Mouse (Mus musculus) left cerebral cortex, adult 11 months (tissue): ENCODE data around the gene Vps35l.

Source experiments
- DNase-seq: peaks from one replicate; pipeline ENCODE4 v3.0.0; 2022; ENCODE audit warnings: low spot score

Gene Vps35l

DNA sequence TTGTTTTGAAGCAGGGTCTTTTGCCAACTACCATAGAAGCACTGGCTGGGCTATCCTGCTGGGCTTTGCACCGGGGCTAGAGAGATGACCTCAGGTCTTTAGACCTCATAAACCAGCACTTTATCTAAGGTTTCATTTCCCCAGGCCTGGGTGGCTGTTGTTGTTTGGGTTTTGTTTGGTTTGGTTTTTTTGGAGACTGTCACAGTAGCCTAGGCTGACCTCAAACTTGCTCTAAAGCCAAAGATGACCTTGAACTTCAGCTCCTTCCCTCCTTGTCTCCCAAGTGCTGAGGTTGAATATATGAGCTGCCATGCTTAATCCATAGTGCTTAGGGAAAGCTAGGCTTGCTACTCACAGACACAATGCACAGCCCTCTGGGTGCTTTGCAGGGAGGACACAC is 79.6 kb downstream of the Vps35l start:
- no peak for DNase-seq

DNA sequence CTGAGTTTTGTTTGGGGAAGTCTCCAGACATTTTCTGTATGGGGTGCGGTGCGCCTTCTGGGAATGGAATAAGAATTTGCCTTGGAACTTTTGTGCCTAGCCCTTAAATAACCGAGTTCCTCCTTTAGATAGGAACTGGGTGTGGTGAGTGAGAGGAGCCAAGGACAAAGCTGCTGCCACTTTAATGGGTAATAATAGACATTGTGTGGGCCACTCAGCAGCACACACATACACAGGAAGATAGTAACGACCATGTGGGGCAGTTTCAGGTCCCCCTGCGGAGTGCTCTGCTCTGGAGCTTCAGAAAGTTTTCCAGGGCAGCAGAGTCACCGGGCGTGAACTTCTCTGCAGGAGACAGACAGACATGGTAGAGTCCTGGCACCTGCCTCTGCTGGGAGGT is 81.3 kb downstream of the Vps35l start:
- DNase-seq: no peak

DNA sequence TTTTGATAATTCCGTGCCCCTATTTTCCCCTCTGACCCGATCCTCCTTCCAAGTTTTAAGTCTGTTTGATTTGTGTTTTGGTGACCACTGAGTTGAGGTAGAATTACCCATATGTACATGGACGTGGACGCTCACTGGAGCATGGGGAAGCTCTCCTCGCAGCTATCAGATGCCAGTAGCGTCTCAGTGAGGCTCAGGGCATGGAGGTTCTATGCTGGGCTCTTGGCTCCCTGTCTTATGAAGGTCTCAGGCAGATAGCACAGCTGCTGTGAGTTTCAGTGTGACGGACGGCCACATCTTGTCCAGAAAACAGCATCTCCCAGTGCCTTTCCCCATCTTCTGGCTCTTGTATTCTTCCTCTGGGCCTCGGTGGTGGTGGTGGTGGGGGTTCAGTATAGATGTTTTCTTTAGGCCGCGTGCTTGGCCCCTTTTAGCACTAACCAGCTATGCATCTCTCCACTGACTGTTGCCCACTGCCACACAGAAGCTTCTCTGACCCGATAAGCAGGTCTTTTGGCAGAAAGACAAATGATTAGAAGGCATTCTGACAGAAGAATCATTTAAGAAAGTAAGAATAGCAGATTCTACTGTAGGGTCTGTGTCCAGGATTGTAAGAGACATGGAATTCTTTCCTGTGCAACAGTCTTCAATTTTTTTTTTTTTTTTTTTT is 82.0 kb downstream of the Vps35l start:
- no peak for DNase-seq

DNA sequence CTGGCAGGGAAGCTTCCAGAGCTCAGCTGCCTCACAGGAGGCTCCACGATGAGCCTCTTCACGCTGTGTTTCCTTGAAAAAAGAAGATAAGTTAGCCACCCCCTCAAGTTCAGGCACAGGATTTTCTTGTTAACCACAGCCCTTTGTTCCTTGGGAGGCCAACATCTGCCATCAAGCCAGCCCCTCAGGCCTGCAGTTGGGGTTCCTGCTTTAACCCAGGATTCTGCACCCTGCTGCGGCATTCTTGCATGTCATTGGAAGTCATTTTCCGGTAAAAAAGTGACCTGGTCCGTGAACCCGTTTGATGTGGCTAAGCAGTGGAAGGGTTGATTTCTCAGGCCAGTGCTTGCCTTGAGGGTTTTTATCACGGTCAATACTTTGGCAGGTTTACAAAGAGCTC is 84.4 kb downstream of the Vps35l start:
- no peak for DNase-seq

DNA sequence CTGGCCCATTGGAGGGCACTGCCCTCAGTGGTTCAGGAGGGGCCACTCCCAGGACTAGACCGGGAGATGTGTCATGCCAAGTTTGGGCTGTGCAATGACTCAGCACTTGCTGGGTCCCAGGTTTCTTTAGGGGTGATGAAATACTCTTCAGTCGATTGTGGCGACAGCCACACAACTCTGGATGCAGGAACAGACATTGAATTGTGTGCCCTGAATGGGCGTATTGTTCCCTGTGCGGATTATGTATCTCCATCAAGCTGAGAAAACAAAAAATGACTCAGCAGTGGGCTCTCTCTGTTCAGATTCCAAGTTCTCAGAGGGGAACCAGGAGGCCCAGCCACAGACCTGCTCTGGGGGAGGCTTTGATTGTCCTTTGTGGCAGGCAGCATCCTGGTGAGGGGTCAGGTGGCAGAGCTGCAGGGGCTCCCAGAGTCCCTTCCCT is 88.0 kb downstream of the Vps35l start:
- no peak for DNase-seq

DNA sequence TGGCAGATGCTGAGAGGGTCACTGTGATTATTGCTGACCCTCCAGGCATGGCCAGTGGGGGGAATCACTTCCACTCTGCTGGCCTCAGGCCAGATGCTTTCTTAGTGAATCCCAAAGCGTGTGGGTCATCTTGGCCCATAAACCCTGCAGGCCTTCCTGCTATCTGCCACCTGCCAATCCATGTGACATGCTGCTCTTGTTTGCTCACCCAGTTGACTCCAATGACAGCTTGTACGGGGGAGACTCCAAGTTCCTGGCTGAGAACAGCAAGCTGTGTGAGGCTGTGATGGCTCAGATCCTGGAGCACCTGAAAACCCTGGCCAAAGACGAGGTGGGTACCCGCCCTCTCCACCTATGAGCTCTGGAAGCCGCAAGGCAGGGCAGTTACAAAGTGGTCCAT is 97.9 kb downstream of the Vps35l start:
- no peak for DNase-seq

DNA sequence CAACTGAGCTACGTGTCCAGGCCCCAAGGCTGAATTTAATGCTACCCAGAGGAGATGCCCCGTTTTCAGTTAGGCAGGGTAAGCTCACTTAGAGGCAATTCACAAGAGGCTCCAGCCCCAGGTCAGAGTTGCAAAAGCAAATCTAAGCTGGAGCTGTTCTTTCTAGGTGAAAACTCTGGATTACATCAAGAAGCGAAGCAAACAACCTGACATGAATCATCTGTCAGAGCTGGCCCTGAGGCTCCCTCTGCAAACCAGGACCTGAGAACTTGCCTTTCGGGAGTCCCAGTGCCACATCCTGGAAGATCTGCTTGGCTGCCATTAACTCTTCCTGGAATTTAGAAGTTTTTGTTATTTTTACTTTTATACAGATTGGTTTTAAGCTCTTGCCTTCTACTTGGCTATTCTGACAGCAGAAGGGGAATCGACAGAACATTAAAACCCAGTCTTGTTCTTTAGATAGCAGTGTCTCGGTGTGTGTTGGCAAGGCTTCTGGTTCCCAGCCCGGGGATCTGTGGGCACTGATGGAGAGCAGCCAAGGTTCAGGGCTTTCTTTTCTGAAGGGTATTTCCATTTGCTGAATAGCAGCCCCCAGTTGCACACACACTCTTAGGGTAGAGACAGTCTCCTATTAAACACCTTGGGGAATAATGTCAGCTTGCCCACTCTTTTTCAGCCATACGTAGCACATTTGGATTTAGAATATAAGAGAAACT is 101.2 kb downstream of the Vps35l start:
- no peak for DNase-seq

DNA sequence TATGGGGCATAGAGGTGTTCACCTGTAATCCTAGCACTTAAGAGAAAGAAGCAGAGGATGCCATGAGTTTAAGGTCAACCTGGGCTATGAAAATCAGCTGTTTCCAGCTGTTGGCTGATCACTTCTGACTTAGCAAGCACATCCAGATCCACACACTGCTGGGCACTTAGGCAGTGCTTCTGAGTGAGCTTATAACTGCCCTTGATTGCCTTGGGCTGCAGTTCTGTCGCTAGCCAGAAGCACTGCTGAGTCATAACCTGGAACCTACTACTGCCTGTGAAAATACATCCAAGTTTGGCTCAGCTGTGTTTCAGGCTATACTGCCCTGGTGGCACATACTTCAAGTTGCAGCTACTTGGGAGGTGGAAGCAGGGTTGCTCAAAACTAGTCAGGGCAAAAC is 101.8 kb downstream of the Vps35l start:
- no peak for DNase-seq

DNA sequence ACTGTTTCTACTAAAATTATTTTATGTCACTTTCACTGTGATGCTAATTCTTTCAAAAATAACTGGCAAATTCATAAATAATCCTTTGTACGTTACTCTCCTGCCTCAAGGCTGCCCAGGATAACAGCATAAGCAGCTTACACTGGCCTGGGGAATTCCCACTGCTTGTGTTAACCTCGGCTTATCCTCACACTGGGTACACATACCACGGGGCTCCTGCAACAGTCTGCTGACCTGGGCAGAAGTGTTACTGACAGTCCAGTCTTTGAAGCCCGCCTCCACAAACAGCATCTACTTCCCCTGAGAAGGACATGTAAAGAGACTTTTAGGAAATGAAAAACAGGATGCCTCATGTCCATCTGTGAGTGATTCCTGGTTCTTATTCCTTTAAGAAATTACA is 102.9 kb downstream of the Vps35l start:
- no peak for DNase-seq

DNA sequence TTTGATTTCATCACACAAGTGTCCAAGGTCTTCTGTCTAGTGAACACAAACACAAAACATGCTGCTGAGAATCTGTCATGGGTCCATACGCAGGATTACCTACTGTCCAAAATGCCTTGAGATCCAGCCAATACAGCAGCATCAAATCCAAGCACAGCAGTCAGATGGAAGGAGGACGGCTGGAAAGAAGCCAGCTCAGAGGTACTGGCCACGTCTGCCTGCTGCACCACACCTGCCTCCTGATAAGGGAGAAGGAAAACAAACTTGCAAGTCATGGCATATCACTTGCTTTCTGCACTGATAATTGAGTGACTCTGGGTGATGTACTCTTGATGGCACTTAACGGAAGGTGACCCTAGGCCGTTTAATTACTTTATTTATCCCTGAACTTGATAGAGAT is 105.1 kb downstream of the Vps35l start:
- DNase-seq: no peak

DNA sequence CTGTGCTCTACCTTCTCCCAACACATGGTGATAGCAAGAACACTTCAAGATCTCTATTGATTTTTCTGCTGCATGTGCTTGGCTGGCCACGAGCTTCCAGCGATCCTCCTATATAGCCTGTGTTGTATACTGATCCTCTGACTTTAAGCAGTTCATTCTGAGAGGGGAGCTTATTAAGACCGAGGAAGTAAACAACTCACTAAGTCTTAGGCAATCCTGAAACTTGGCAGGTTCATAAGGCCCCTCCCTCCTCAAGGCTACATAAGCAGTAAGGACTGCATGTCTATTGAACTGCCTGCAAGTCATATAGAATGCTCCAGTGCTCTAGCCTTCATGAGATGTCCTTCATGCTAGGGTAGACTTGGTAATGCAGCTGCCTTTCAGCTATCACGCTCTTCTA is 106.3 kb downstream of the Vps35l start:
- DNase-seq: no peak

DNA sequence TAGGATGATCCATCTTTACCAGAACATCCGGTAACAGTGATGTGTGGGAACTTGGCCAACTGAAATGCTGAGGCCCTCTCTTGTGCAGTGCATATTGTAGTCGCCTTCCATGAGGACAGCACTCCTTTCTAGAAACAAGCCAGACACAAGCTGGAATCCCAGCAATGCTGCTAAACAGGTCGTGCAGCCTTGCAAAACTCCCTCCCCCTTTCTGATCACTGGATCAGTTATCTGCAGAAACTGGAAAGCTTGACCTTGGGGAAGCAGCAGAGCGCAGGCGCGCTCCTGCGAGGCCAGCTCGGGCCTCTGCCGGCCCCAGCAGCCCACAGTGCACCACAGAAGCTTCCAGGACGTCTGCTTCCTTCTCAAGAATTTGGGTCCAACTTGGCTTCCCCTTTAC is 108.8 kb downstream of the Vps35l start:
- DNase-seq: no peak

DNA sequence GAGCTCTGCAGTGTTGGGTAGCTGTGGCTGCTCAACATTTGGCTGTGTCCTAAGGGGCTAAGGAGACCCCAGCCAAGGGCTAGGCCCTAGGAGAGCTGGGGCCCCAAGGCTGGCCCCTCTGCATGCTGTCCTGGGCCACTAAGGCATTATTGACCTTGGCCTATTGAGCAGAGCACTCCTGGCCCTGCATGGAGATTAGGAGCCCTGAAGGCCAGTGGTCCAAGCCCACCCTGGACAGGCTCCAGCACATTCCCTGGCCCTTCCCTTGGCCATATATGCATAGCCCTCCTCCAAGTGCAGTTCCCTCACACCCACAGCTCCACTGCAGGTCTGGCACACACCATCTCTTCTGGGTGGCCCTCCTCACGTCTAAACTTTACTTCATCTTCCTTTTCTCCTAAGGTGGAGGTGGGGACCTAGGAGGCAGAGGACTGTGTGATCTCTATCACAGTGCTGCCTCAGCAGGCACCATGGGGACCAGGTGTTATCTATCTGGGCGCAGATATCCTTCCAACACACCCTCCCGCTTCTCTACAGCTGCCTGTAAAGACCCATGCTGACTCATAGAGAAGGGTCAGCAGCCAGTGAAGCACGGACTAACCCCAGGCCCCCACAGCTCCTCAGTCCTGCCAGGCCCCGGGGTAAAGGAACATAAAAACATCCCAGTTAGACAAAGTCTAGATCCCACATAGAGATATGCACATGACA is 109.7 kb downstream of the Vps35l start:
- no peak for DNase-seq

DNA sequence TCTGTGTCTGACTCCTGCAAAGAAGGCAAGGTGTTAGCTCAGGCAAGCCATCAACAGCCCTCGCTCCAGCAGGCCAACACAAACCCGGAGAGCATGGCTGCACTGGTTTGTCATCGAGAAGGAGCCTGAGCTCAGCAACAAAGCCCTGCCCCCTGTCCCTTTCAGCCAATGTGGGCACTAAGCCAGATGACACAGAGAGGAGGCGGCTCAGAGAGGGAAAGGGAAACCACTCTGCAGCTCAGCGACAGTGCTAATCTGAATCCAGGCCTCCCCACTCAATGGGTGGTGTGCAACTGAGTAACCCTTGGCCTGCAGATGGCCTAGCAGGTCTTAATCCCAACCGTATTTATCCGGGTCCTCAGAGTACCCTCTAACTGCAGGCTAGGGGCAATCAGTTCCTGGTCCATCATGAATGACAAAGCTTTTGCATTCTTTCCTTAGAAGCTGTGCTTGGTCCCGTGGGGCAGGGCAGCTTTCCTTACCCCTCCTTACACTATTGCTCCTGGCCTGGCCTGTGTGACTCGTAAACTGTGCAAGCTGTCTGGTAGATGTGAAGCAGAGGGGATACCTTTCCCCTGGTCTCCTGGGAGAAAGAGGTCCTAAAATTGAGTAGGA is 110.8 kb downstream of the Vps35l start:
- DNase-seq: no peak

DNA sequence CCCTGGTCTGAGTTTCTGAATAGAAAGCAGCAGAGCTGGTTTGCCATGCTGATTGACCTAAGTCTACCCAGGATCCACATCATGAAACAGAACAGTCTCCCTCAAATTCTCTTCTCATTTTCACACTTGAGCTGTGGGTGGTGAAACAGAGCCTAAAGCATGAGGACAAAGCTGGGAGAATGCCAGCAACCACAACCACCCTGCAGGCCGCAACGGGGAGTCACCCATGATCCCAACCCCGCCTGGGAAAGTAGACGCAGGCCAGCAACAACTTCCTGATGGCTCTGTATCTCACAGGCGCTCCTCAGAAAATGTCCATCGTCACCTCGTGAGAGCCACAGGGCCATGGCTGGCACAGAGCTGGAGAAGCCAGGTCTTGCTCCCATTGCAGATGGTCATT is 111.5 kb downstream of the Vps35l start:
- no peak for DNase-seq

DNA sequence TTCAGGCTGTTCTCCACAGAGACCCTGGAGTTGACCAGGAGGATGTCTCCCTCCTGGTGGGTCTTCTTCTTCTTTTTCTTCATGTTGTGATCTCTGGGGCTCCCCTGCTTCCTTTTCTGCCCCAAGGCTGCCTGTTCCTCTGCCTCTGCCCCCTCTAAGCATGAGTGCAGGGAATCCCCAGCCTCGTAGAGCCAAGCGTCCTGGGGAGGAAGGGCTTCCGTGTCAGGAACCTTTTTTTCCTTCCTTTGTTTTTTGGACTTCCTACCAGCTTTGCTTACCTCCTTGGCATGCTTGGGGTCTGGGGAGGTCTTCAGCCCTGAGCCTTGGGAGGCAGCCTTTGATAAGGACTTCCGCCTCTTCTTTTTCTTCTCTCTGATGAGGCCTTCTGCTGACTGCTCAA is 112.6 kb downstream of the Vps35l start:
- DNase-seq: no peak

DNA sequence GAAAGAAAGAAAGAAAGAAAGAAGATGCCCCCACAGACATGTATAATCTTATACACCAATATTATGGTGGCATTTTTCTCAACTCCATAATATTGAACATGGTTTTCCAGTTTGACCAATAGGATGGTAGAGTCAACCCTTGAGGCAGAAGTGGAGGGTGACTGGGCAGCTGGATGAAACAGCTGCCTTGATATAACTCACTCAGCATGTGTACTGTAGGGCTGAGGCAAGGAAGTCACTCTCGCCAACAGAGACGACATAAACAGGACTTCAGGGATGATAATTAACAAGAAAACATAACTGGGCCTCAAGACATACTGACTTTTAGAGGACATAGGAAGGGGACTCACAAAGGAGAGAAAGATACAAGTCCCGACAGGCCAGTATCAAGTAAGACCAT is 114.6 kb downstream of the Vps35l start:
- DNase-seq: no peak

DNA sequence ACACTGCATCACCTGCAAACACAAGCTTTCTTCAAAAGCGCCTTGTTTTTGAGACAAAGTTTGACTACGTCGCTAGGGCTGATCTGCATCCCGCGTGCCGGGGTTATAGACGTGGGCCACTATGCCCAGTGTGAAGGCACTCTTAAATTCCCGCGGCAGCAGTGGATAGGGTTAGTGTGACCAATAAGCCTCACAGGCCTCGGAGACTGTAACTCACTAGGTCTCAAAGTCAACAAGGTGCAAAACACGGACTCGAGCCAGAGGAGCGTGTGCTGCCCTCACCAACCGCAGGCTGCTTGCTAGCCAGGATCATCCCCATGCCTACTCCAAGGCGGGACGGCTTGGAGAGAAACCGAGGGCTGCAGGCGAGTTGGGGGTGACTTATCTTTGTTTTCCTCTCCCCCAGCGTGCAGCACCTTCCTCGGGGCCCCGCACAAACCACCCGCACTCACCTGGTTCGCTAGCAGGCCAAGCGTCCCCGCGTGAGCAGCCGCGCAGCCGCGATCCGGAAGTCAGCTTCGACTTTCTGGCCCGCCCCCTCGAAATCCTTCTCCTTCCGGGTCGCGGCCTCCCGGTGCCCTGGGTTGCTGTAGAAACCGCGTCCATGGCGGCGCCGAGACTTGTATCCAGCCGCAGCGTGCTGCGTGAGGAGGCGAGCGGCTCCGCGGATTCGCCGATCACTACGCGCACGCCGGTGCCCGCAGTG is 115.3 kb downstream of the Vps35l start, which contains the start of gene Iqck:
Gene Iqck (plus strand): TSS at position 582 of the 706 bp plus-strand sequence.
- peak; percentile 86 for DNase-seq

DNA sequence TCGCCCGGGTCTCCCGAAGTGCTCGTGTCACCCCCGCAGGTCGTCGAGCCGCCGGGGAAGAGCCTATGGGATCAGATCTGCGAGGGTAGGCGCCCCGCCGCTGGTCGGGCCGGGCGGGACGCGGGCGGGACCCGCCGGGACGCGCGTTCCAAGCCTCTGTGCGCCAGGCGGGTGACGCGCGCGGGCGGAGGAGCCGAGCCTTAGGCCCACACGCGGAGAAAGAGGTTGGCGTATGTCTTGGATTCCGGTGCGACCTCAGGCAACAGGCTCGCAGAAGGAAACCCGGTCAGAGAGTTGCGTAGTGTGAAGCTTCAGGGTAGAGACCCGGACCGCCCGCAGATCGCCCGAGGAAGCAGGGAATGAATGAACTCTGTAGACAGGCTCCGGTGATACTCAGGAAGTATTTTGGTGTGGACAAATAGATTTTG is 115.9 kb downstream of the Vps35l start, which contains the start of gene Knop1:
Gene Knop1 (minus strand): TSS at position 378 of the 428 bp plus-strand sequence.
- no peak for DNase-seq

DNA sequence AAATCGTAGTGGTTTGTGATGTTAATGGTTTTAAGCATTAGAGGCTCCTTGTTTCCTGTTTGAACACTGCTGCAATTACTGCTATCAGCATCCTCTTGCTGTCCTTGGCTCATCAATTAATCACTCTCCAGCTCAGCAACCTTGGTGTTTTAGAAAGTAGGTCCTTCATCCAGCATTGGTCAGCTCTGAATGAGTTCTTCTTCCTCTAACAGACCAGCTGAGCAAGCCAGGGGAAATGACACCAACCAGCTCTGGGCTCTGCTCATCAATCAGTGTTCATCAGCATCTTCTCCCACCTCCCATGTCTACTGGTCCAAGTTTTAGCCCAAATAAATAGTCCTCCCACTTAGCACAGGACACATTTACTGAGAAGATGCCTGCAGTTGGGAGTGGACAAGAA is 118.6 kb downstream of the Vps35l start:
- no peak for DNase-seq

DNA sequence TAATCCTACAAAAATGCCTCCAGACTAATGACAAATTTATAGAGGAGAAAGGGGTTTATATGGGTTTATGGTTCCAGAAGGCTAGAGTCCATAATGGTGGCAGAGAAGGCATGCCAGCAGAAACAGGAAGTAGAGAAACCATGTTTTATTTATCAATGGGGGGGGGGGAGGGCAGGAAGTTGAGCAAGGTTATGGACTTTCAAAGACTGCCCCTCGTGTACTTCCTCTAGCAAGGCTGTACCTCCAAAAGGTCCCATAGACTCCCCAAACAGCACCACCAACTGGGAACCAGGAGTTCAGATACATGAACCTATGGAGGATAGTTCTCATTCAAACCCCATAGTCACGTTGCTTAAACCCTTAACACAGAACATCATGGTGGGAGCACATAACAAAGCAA is 125.3 kb downstream of the Vps35l start:
- DNase-seq: no peak

DNA sequence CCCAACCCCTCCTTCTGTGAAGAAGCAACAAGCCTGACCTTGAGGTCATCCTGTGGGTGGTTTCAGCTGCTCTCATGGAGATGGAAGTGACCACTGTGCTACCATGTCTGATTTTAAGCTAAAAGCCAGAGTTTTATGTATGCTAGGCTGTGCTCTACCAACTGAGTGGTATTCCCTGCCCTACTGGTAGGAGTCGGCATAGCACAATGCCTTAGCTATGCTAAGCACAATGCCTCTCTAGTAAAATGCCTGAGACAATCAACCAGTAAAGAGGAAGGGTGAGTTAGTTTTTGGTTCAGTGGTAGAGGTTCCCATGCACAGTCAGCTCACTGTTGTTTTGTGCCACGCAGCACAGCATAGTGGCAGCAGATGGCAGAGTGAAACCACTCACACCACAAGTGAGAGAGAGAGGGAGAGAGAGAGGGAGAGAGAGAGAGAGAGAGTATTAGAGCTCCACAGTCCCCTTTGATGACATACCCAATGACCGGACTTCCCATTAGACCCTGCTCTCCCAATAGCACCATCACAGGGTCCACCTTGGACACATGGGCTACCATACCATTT is 139.5 kb downstream of the Vps35l start:
- DNase-seq: no peak
